Mouse (Mus musculus): ENCODE measurements around the gene Nlrc5.

Gene Nlrc5

DNA sequence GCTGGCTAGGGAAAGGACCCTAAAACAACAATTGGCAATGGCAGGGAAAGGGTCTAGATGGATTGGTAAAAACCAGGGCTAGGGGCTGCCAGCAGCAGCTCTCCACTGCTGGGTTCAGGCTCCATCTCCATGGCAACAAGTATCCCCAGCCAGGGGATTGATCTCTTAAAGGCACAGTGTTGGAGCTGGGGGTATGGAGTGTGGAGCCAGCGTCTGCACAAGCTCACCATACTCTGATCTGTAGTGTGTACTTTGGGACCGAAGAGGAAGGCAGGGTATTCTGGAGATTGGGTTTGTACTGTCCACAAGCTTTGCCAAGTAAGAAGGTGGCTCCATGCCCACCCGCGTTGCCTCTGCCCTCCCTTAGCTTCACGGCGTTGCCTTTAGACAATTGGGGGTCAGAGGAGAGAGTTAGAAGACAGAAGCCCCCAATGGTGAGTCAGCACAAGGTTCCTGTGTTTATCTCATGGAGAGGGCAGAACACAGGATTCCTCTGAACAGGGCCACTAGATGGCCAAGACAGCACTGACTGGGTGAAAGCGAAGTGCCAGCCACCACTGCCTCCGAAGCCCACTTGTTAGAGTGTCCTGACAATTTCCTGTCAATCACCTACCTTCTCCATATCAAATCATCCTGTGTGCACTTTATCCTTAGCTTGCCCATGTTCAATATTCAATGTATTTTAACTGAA, 133.1 kb downstream of the Nlrc5 start:
- no peak for DNase-seq (ENCODE audit: low spot score)

DNA sequence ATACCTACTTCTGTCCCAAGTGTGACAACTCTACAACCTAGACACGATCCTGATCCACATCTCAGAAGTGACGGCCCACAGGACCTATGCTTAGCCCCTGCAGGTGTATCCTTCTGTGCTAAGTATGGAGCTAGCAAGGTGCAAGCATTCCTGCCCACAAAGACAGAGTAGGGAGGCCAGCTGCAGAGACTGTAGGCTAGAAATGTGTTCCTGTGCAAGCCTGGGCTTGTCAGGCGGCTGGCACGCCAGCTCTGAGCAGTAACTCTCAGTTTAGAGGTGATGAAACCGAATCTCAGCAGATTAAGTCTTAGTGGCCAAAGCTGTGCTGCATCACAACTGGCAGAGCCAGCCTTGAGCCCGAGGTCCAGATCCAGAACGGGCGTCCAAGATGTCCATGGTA, 133.9 kb downstream of the Nlrc5 start:
- DNase-seq (ENCODE audit: low spot score) = no peak

DNA sequence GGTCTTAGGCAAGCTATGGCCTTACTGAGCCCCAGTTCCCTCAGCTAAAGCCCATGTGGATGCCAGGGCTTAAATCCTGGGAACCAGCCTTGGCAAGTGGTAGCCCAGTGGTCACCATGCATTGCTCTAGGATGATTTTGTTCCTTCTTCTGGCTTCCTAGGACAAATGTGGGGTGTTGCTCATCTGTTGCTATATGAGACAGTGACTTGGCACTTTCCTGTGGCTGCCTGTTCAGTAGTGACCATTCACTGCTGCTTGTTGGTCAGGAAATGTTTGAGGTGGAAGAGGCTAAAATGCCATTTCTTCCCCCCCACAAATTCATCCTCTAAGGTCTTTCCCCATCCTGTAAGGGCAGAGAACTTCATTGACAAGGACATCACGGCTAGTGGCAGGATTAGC, 135.3 kb downstream of the Nlrc5 start:
- DNase-seq (ENCODE audit: low spot score) = no peak

DNA sequence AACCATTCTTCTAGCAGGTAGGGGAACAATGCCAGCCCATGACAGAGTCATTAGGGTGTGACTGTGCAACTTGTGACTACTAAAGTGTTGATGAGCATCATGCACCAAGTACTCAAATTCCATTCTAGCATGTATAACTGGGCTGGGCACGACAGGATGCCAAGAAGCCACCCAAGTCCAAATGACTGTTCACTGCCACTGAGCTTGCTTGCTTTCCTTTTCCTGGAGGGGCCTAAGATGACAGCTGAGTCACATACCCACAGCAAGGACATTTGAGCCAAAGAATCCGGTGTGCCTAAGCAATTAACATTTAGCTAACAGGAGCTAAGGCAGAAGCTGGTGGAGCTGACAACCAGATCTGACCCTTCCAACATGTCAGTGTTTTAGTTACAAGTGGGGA, 137.7 kb downstream of the Nlrc5 start:
- no peak for DNase-seq (ENCODE audit: low spot score)

DNA sequence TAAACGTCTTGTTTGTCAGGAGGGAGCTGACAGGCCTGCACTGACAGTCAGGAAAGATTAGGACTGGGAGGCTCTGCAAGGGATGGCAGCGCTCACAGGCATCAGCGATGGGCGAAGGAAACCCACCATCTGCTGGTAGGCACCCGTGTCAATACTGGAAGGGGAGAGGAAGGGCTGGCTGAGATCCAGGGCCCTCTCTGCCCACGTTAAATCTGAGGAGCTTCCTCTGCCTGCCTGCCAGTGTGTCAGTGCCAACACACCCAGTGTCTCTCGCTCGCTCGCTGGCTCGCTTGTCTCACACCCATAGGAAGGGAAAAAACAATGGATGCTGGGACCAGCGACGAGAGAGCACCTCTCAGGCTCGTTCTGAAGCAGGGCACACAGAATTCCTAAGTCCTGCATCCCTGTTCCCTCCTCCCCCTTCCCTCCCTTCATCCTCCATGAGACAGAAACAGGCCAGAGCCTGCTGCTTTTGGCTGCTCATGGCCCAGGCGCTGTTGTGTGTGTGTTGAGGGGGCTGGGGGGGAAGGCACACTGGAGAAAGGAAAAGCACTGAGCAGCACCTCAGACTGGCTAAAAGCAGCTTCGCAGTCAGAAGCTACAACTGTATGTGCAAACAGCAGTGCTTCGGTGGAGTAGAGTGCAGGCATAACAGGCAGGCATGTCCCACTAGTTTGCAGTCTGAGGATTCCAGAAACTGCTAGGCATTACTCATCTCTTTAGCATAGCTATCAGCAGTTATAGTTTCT, 140.2 kb downstream of the Nlrc5 start:
- DNase-seq (ENCODE audit: low spot score) = peak; percentile 82

DNA sequence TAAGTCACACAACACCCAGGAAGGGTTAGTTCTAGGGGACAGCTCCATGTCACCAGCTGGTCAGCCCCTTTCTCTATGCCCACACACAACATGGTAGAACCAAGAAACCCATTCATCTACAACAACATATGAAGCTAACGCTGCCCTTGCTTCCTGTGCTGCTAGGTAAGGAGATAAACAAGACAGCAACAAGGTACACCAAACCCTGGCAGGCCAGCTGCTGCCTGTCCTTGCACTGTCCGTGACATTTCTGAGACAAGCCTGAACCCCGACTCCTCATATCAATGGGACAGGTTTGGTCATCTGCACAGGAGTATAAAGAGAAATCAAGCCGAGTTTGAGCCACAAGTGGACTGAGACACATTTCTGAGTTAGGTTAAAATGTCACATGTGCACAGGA, 141.0 kb downstream of the Nlrc5 start:
- DNase-seq (ENCODE audit: low spot score) = no peak
